Comparison of ENCODE assay signal across 1 mouse cellular context in genomic region chr5:123507936-123508723, GRCm38 (mm10).
TF ChIP-seq lines count a peak whose summit lies in the region.

No protein-coding gene starts in this region.

TF ChIP-seq in CH12.LX, 34 proteins besides CTCF, POLR2A, EP300 and RAD21:
- TF ChIP-seq GABPA (IDR thresholded peaks at IDR 0.05; ENCODE audit: insufficient replicate concordance, low read depth, low read length) (no peak), CHD1 (IDR thresholded peaks at IDR 0.05; ENCODE audit: low read depth, low read length) (no peak), E2F4 (IDR thresholded peaks at IDR 0.05; ENCODE audit: insufficient replicate concordance, low read depth, low read length) (no peak), MAX (IDR thresholded peaks at IDR 0.05; ENCODE audit: low read length) (no peak), ZC3H11A (IDR thresholded peaks at IDR 0.05; ENCODE audit: low read depth, low read length) (no peak), POLR2AphosphoS2 (IDR thresholded peaks at IDR 0.05; ENCODE audit: low read depth, low read length) (no peak), KAT2A (IDR thresholded peaks at IDR 0.05; ENCODE audit: insufficient replicate concordance, low read length) (no peak), MYC (IDR thresholded peaks at IDR 0.05; ENCODE audit: low read depth, low read length) (no peak), JUN (IDR thresholded peaks at IDR 0.05; ENCODE audit: insufficient read depth, low read depth, low read length) (no peak), NRF1 (IDR thresholded peaks at IDR 0.05; ENCODE audit: low read depth, low read length) (no peak), TCF12 (IDR thresholded peaks at IDR 0.05; ENCODE audit: low read depth, low read length) (no peak), PAX5 (IDR thresholded peaks at IDR 0.05; ENCODE audit: low read length) (no peak), ZKSCAN1 (IDR thresholded peaks at IDR 0.05; ENCODE audit: borderline replicate concordance, low read depth, low read length) (no peak), USF1 (IDR thresholded peaks at IDR 0.05; ENCODE audit: low read depth, low read length) (no peak)
